Mouse (Mus musculus) induced T-regulatory cell, adult 2 months (primary cell): ENCODE data around the gene Sema4d.

Experiments used
- DNase-seq: peaks from one replicate; pipeline ENCODE4 v3.0.0-alpha.2; 2012; ENCODE audit warnings: low read depth

Gene Sema4d

GRCm38 (mm10) chr13:51778351-51778982 lies 15.1 kb downstream of the Sema4d start:
- no peak for DNase-seq

DNA sequence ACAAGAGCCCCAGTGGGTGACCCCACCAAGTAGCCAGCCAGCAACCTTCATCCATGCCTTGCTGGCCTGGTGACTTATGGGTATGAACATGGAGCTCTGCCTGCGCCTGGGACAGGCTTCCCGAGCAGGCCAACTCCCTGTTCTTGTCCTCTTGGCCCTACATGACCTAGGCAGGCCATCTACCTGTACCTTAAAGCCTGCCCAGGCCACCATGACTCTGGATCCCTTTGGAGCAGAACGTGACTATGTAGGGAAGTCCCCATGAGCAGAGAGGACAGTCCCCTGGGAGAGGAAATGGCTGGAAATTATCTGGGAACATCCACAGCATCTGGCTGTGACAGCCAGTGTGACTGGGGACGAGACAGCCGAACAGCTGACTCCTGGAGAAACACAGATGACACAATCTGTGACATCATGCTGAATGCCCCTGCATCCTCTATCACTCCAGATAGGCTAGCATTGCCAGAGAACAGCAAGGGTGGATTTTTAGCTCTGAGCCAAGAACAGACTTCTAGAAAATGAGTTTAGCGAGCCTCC lies 15.7 kb downstream of the Sema4d start:
- no peak for DNase-seq

DNA sequence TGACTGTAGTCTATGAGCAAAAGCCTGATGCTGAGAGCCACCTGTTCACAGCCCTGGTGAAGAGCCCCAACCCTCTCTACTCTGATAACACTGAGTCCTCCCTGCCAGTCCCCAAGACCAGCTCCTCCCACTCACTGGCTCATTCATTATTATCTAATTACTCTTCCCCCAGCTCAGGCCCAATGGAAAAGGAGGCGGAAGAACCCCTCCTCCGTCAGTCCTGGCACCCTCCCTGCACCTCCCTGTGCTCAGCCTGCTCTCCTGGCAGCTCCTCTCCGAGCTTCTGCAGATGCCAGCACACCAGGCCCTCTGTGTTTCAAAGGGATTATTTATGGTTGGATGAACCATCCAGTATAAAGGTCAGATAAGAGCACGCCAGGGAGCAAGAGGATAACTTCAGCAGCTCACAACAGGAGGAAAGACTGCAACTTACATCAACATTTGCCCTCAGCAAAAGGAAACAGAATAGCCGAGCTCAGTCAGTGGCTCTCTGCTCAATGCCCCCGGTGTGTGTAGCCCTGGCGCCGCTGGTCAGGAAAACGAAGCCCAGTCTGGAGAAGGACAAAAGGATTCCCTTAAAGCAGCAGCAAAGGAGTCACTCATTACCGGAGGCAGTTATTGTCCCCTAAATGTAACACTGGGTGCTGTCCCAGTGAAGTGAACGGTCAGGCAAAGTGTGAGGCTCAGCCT lies 16.4 kb downstream of the Sema4d start:
- DNase-seq = no peak

- DNase-seq = peak; percentile 88
Observed at GRCm38 (mm10) chr13:51776160-51776737, 17.3 kb downstream of the Sema4d start.

GRCm38 (mm10) chr13:51771802-51772206 lies 21.7 kb downstream of the Sema4d start:
- no peak for DNase-seq

DNA sequence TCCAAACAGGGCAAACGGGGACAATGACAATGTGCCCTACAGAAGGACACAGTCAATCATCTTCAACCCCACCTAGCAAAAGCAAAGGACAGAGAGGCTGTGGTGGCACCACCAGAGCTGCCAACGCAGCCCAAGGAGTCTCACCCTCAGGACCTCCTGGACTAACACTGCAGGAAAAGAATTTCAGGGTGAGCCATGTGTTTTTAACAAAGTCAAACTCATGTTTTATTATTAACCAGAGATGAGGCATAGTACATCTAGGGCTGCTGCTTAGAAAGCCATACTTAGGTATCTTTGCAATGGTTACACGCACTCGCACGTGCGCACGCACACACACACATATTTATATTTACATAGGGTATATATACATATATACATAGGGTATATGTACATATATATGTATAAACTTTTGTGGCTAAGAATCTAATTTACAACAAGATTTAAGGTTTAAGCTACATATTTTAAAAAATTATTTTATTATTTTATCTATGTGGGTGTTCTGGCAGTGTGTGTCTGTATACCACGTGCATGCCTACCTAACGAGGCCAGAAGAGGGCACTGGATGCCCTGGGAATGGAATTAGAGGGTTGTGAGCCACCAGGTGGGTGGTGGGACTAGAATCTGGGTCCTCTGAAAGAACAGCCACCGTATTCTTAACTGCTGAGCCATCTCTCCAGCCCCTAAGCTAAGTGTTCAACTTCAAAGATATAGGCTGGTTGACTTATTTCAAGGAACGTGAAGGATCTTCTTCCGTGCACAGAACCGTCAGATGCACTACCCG lies 22.7 kb downstream of the Sema4d start:
- no peak for DNase-seq

GRCm38 (mm10) chr13:51767991-51768761 lies 25.4 kb downstream of the Sema4d start:
- peak; percentile 94 for DNase-seq

DNA sequence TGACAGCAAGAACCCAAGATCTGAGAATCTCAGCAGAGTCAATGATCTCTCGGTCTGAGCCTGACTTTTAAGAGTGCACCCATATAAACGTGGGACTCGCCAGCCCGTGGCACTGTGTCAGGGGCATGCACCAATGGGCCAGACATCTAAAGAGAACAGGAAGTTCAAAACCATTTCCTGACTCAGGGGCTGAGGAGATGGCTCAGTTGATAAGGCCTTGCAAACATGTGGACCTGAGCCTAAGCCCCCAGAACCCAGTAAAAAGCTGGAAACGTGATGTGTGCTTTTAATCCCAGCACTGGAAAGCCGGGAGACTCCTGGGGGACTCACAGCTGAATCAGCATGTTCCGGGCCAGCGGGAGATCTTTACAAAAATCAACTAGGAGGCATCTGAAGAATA lies 26.0 kb downstream of the Sema4d start:
- peak; percentile 92 for DNase-seq

- no peak for DNase-seq
Observed at GRCm38 (mm10) chr13:51766756-51767155, 26.8 kb downstream of the Sema4d start.

GRCm38 (mm10) chr13:51765369-51765768 lies 28.2 kb downstream of the Sema4d start:
- no peak for DNase-seq

- peak; percentile 85 for DNase-seq
Observed at GRCm38 (mm10) chr13:51763019-51763698, 30.4 kb downstream of the Sema4d start.

DNA sequence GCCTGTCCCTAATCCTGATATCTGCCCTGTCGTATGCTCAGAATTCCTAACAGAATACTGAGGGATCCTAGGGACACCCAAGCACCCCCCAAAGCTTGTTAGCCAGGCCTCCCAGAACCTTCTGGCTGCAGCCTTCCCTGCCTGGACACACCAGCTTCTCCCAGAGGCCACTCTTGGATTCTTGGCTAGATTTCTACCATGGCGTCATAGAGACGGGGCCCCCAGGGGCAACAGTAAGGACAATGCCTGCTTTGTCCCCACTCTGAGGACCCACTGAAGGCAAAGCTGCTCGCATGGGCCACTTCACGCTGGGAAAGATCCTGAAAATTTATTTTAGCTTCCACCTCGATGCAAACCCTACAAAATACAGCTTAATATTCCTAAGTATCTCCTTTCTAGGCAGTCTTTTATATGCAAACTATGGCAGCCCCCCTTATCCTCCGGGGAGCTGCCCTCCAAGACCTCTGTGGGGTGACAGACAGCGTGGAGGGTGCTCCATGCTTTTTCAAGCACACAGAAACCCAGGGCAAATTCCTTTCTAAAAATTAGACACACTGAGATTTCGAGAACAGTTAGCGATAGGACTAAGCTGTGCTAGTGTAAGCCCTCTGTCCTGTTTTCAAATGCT lies 32.2 kb downstream of the Sema4d start:
- DNase-seq = no peak

- DNase-seq = no peak
Observed at GRCm38 (mm10) chr13:51759256-51759987, 34.1 kb downstream of the Sema4d start.

DNA sequence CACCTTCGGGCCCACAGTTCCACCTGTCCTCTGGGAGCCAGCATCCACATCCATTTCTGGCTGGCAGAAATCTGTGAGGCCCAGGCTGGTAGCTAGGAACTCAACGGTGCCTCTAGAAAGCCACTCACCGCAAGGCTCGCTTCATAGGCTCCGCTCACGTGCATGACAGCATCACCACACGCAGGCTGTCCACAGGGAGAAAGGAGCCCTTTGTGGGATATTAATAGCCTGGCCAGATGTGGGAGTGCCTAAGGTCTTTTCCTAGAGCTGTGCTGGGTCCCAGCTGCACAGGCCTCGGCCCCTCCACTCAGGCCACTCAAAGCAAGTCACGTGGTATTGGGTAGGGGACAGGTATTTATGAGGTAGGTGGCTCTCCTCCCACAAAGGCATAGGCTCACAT lies 35.1 kb downstream of the Sema4d start:
- no peak for DNase-seq

DNA sequence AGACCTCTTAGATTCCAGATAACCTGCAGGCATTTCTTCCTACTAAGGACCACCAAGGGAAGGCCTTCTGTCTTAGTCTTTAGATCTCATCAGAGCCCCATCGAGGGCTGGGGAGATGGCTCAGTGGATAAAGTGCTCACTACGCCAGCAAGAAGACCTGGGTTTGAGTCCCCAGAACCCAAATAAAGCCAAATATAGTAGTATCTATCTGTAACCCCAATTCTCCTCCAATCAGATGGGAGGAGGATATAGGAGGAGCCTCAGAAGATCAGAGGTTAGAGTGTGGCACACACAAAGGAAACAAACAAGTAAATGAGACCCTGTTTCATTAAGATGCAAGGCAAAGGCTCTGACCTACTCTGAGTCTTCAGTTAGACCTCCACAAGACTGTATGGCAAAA lies 36.4 kb downstream of the Sema4d start:
- DNase-seq = peak; percentile 80

GRCm38 (mm10) chr13:51756563-51756962 lies 37.0 kb downstream of the Sema4d start:
- DNase-seq = peak; percentile 85

DNA sequence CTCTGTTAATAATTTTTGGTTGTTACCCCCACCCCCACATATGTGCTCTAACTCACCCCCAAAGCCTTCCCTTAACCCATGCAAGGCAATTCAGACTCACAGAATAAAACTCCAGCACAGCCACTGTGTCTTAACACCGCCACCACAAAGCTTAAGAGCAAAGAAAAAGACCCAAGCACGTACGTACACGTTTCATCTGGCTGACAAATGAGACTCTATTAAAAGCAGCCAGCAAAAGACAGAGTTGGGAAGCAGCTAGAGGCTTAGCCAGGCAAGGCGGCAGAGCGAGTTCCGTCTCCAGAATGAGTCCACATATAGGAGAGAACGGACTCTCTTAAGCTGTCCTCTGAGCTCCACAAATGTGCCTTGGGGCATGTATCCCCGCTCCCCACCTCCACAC lies 37.5 kb downstream of the Sema4d start:
- peak; percentile 67 for DNase-seq

- DNase-seq = no peak
Observed at GRCm38 (mm10) chr13:51755584-51755983, 38.0 kb downstream of the Sema4d start.

DNA sequence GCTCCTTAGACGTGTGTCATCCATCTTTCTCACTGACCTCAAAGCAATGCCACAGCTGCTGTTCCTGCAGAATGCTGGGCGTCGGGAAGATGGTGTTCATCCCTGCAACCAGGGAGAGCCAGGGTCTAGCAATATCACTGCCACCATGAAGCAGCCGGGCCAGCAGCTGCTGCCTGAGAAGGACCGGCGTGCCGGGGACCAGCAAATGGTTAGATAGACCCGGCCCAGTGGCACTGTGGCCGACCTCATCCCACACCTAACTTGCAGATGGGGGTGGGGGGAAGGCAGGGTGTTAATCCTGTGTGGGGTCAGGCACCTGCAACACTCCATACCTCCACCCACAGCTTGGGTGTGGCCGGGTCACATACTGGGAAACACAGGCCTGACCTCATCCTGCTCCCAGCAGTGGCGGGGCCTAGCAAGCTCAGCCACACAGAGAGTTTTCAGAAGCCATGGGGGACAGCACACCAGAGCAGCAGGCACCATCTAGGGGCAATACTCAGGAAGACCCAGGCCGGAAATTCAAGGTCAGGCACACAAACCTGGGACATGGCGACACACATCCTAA lies 38.9 kb downstream of the Sema4d start:
- peak; percentile 75 for DNase-seq
